Mouse (Mus musculus): ENCODE measurements around the gene Mpp4.
A peak's percentile ranks its signal among the peaks of the same experiment; 100 is the strongest.

Mpp4 gene

DNA sequence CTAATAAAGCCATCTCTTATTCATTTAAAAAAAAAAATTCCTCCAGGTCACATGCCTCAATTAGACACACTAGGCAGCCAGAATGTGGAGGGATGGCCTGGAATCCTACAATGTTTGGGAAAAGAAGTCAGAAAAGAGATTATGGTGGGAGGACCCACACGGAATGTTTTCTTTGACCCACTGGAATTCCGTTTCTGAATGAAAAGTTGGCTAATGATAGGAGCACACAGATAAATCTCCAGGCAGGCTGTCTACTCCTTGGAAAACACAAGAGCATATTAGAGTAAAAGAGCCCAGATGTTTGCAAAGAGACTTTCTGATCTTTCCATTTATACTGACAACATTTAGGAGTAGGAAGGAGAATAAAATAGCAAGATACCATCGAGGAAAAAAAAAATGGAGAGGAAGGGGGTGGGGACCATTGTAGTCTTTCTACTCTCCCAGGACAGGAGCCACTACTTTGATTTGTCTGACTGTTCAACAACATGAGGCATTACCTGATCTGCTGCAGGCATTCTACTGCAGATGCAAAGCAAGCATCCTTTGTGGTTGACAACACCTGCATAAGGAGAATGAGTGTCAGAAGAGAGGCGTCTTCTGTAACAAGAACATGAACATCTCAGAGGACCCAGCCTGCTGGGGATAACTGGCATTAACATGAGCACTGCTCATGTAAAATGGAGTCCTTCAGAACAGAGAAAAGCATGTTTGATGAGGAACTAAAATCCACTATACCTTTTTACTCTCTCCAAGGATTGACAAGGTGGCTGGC is 4.7 kb upstream of the Mpp4 start:
- no peak for DNase-seq (ENCODE audit: low read depth)

- no peak for DNase-seq (ENCODE audit: low read depth)
These were observed 3.2 kb upstream of the Mpp4 start for GRCm38 (mm10) chr1:59166232-59166905.

GRCm38 (mm10) chr1:59163918-59164317 is 729 bp upstream of the Mpp4 start:
- no peak for DNase-seq (ENCODE audit: low read depth)

GRCm38 (mm10) chr1:59162309-59163024 is 722 bp downstream of the Mpp4 start:
- DNase-seq (ENCODE audit: low read depth): no peak

GRCm38 (mm10) chr1:59161396-59161795 is 1.8 kb downstream of the Mpp4 start:
- no peak for DNase-seq (ENCODE audit: low read depth)

GRCm38 (mm10) chr1:59160871-59161270 is 2.3 kb downstream of the Mpp4 start:
- no peak for DNase-seq (ENCODE audit: low read depth)

- DNase-seq (ENCODE audit: low read depth): no peak
These were observed 4.1 kb downstream of the Mpp4 start for GRCm38 (mm10) chr1:59159136-59159535.

DNA sequence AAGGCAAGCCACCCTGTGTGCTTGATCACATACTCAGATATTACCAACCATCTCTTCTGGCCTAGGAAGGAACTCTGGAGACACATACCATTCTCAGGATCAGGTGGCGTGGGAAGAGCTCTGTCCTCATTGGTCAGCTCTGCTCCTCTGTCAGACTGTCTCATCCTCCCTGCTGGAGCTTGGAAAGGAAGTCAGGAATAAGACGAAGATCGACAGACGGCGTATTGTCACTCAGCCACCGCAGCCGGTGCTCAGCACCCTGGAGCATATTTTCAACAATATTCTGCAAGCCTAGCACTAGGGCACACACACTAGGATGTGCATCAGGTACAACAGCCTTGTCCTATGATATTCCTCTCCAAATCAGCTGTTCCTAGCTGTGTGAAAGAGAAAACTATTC is 4.7 kb downstream of the Mpp4 start:
- no peak for DNase-seq (ENCODE audit: low read depth)

GRCm38 (mm10) chr1:59157846-59158245 is 5.3 kb downstream of the Mpp4 start:
- no peak for DNase-seq (ENCODE audit: low read depth)

GRCm38 (mm10) chr1:59152346-59152745 is 10.8 kb downstream of the Mpp4 start:
- DNase-seq (ENCODE audit: low read depth): no peak

DNA sequence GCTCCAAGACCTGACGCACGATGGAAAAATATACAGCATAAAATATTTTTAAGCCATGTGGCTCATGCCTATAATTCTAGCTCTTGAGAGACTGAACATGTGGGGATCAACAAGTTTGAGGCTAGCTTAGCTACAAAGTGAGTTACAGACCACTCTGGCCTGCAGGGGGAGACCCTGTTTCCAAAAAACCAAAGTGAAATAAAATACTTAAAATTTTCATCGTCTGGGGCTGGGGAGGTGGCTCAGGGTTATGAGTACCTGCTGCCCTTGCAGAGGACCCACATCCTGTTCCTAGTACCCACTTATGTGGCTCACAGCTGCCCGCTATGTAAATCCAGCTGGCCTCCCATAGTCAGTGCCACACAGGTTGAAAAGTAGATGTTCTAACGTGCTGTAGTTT is 12.6 kb downstream of the Mpp4 start:
- DNase-seq (ENCODE audit: low read depth): no peak

DNA sequence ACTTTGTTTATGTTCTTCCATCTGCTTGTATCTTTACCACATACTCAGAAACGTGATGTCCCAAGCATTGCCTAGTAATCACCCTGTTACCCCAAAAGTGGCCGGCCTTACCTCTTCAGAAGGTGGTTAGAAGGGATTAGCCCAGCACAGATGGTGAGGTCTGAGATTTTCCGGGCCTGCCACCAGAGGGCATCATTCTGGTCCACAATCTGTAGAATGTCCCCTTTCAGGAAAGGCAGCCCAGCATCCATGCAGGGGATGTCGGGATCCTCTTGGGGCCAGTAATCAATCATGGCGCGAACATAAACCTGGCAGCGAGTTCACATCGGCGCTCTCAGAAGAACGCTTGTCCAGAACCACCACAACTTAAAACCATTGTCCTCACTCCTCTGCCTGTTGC is 18.6 kb downstream of the Mpp4 start:
- DNase-seq (ENCODE audit: low read depth): no peak

DNA sequence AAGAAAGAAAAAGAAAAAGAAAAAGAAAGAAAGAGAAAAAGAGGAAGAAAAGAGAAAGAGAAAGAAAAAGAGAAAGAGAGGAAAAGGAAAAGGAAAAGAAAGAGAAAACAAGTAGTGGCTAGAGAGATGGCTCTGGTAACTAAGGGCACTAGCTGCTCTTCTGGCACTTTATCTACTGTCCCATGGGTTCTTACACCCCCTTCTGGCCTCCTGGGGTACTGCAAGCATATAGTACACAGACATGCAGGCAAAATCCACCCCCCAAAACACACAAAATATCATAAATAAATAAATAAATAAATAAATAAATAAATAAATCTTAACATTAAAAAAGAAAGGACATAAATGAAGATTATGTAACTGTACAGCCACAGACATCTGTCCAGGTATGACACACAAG is 20.4 kb downstream of the Mpp4 start:
- DNase-seq (ENCODE audit: low read depth): peak; percentile 58

DNA sequence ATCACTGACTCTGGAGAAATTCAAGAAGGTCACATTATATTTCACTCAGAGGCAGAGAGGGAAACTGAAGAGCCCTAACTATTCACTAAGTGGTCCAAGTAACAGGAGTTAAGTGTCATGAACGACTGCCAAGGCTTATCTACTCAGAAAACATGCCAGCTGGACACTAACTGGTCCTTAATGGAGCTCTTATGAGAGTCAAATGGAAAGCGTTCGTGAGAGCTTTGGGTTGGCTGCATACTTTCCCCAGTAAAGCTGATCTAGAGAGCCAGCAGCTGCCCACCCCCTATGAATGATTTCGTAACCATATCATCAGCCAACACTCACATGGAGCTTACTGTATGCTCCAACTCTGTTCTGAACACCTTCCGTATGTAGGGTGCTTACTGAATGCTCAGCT is 28.8 kb downstream of the Mpp4 start:
- DNase-seq (ENCODE audit: low read depth): no peak

DNA sequence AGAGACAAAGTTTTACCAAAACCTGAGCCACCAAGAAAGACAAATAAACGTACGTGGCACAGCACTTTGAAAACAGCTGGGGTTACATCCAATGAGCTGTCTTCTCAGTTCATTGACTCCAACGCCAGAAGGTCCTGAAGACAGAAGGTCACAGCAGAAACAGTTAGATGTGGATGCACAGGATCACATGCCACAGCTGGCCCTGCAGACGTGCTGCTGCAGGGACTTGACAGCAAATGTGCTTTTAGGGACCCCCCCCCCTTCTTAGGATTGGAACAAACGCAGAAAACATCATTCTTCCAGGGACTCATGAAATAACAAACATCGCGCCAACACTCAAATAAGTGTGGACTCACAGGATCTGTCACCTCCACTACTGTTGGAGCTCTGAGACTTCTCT is 34.3 kb downstream of the Mpp4 start:
- no peak for DNase-seq (ENCODE audit: low read depth)

DNA sequence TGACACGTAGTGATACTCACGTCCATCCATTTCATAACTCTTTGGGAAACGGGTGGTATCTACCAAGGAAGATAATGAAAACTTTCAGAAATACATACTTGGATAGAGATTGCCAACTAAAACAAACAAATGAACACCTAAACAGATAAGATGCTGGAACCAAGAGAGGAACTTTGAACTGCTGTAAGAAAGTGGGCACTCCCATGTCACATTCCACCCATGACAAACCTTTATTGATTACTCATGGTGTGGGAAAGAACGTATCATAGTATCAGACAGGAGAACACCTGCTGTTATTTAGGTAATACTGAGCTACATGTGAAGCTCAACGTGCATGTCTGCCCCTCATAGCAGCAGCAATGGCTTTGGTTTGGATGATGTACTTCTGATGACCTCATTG is 37.6 kb downstream of the Mpp4 start:
- no peak for DNase-seq (ENCODE audit: low read depth)

GRCm38 (mm10) chr1:59119720-59120457 is 43.3 kb downstream of the Mpp4 start, which contains the start of gene Tmem237:
Tmem237 (minus strand) TSS chr1:59120408.
- DNase-seq (ENCODE audit: low read depth): peak; percentile 55

DNA sequence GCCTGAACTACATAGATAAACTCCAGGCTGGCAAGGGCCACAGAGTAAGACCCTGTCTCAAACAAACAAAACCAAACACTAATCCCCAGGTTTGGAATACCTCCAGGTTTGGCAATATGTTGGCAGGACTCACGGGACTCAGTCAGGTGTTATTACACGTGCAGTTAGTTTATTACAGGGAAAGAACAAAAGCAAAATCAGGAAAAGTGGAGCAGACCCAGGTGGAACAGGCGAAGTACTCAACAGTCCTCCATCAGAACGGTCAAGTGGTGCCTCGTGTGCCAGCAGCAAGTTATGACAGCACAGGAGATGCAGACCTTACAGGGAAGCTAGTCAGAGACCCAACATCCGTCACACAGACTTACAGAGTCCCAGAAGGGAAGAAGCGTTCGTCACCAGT is 52.7 kb downstream of the Mpp4 start:
- no peak for DNase-seq (ENCODE audit: low read depth)

DNA sequence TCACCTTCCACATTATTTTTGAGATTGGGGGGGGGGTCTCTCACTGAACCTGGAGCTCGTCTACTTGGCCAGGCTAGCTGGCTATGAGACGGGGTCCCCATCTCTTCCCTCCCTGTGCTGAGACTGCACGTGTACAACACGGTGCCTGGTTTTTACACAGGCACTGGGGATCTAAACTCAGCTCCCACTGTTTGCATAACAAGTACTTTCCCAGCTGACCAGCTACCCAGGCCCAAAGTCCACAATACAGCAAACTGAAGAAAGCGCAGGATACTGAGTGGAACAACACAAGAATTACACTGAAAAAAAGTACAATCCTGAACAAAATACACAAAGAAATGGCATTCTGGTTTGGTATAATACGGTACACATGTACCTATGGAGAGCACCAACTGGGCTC is 61.1 kb downstream of the Mpp4 start:
- no peak for DNase-seq (ENCODE audit: low read depth)

- no peak for DNase-seq (ENCODE audit: low read depth)
These were observed 62.2 kb downstream of the Mpp4 start for GRCm38 (mm10) chr1:59101020-59101419.

DNA sequence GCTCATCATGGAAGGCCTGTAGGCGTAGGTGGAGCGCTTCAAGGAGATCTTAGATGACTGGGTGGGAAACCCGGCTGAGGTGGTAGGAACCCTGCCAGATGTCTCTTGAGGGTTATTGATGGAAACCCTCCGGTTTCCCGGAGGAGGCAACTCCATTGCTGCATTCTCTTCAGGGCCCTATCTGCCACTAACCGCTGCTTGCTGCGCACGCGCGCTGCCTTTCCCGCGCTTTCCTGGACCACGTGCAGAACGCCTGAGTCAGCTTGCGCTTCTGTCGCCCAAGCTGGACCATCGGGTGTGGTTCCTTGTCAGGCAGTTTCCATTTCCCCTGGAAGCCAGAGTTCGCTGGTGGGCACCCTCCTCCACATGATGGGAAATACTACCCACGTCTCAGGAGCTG is 68.5 kb downstream of the Mpp4 start, which contains the start of gene C2cd6:
C2cd6 (minus strand) TSS at position 196 of the 400 bp plus-strand sequence.
- no peak for DNase-seq (ENCODE audit: low read depth)
